Mouse (Mus musculus): ENCODE measurements around the gene Cfap97d1. TPM values are rescaled to one million over a fixed set of nuclear protein-coding genes. Genes with fewer than 3 reads are reported as not detected.

Cfap97d1 gene
- polyA plus RNA-seq, 1 experiment = not detected

- no peaks in the 10 kb centered on the region for H3K79me2 ChIP-seq (ENCODE audit: control insufficient read depth, insufficient read depth)
- no peak overlapping the region for H3ac ChIP-seq (ENCODE audit: control insufficient read depth, insufficient read length)
- H3K4me3 ChIP-seq = no peak overlapping the region
- TF ChIP-seq CEBPB (IDR thresholded peaks at IDR 0.05; ENCODE audit: insufficient read depth, poor library complexity, severe bottlenecking) = no peak
- TF ChIP-seq E2F4 (IDR thresholded peaks at IDR 0.05; ENCODE audit: insufficient read depth) = no peak
- no peak overlapping the region for H3K4me2 ChIP-seq (ENCODE audit: low read depth)
- H3K36me3 ChIP-seq (ENCODE audit: control insufficient read depth, insufficient read depth) = no peaks in the 10 kb centered on the region
- peaks cover 35% of the 10 kb centered on the region for H3K27me3 ChIP-seq (ENCODE audit: control insufficient read depth, insufficient read depth, insufficient read length)
These were observed 45.9 kb downstream of the Cfap97d1 start for GRCm38 (mm10) chr11:102029966-102030365.

DNA sequence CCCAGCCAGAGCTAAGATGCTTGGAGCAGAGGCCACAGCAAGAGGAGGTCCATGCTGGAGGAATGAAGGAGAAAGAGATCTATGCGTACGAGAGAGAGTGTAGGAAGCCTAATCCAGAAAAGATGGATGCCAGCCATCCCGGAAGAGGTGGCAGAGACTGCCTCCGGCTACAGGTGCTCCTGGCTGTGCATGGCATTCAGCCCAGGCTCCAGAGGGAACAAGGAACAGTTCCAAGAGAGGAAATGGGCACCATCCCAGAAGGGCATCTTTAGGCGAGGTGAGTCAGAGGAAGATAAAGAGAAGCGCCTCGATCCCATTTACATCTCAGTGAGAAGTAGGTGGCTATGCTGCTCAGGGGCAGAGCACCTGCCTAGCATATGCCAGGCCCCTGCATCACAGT is 47.1 kb downstream of the Cfap97d1 start:
- TF ChIP-seq MYOG (IDR thresholded peaks at IDR 0.05; ENCODE audit: control insufficient read depth in 1 of 3, insufficient read depth in 1 of 3, insufficient read length in 2 of 3, low read depth in 2 of 3) (no peak), TCF3 (IDR thresholded peaks at IDR 0.05; ENCODE audit: insufficient read length, low read depth) (no peak), CEBPB (IDR thresholded peaks at IDR 0.05; ENCODE audit: insufficient read depth, poor library complexity, severe bottlenecking) (no peak), POLR2AphosphoS2 (IDR thresholded peaks at IDR 0.05; ENCODE audit: insufficient read length, low read depth) (no peak), TCF12 (IDR thresholded peaks at IDR 0.05; ENCODE audit: insufficient read depth, poor library complexity, severe bottlenecking) (no peak), MAX (IDR thresholded peaks at IDR 0.05; ENCODE audit: low read depth) (no peak), USF1 (IDR thresholded peaks at IDR 0.05; ENCODE audit: low read depth) (no peak), REST (IDR thresholded peaks at IDR 0.05; ENCODE audit: insufficient read depth, insufficient read length) (no peak), MYOD1 (IDR thresholded peaks at IDR 0.05; ENCODE audit: control insufficient read depth in 1 of 3, insufficient read length in 2 of 3, low read depth in 2 of 3) (no peak), POLR2A (IDR thresholded peaks at IDR 0.05; ENCODE audit: insufficient read length, low read depth) (no peak), E2F4 (IDR thresholded peaks at IDR 0.05; ENCODE audit: insufficient read depth) (no peak), SRF (IDR thresholded peaks at IDR 0.05; ENCODE audit: control insufficient read depth, insufficient read length, low read depth) (no peak)
- Histone ChIP-seq H3K79me2 (ENCODE audit: control insufficient read depth, insufficient read depth) (no peaks in the 10 kb centered on the region), H3K27me3 (ENCODE audit: control insufficient read depth, insufficient read depth, insufficient read length) (peaks cover 37% of the 10 kb centered on the region), H3ac (ENCODE audit: control insufficient read depth, insufficient read length) (no peak overlapping the region), H3K4me2 (ENCODE audit: low read depth) (no peak overlapping the region), H3K4me3 (no peak overlapping the region), H3K36me3 (ENCODE audit: control insufficient read depth, insufficient read depth) (no peaks in the 10 kb centered on the region)

GRCm38 (mm10) chr11:102033055-102033591 is 49.0 kb downstream of the Cfap97d1 start:
- H3K27me3 ChIP-seq (ENCODE audit: control insufficient read depth, insufficient read depth, insufficient read length) = peaks cover 57% of the 10 kb centered on the region

GRCm38 (mm10) chr11:102034887-102035286 is 50.8 kb downstream of the Cfap97d1 start:
- no peaks in the 10 kb centered on the region for H3K79me2 ChIP-seq (ENCODE audit: control insufficient read depth, insufficient read depth)
- no peak overlapping the region for H3K4me3 ChIP-seq
- no peak overlapping the region for H3ac ChIP-seq (ENCODE audit: control insufficient read depth, insufficient read length)
- no peak for TF ChIP-seq E2F4 (IDR thresholded peaks at IDR 0.05; ENCODE audit: insufficient read depth)
- no peak for TF ChIP-seq MYOD1 (IDR thresholded peaks at IDR 0.05; ENCODE audit: control insufficient read depth in 1 of 3, insufficient read length in 2 of 3, low read depth in 2 of 3)
- TF ChIP-seq USF1 (IDR thresholded peaks at IDR 0.05; ENCODE audit: low read depth) = no peak
- no peak for TF ChIP-seq TCF12 (IDR thresholded peaks at IDR 0.05; ENCODE audit: insufficient read depth, poor library complexity, severe bottlenecking)
- no peak overlapping the region for H3K4me2 ChIP-seq (ENCODE audit: low read depth)
- no peaks in the 10 kb centered on the region for H3K36me3 ChIP-seq (ENCODE audit: control insufficient read depth, insufficient read depth)
- peaks cover 57% of the 10 kb centered on the region for H3K27me3 ChIP-seq (ENCODE audit: control insufficient read depth, insufficient read depth, insufficient read length)

More at GRCm38 (mm10) chr11:102033055-102033591, 49.0 kb downstream of the Cfap97d1 start:
- Histone ChIP-seq H3ac (ENCODE audit: control insufficient read depth, insufficient read length) (no peak overlapping the region), H3K79me2 (ENCODE audit: control insufficient read depth, insufficient read depth) (no peaks in the 10 kb centered on the region), H3K36me3 (ENCODE audit: control insufficient read depth, insufficient read depth) (no peaks in the 10 kb centered on the region), H3K4me3 (no peak overlapping the region), H3K4me2 (ENCODE audit: low read depth) (no peak overlapping the region)
- TF ChIP-seq POLR2AphosphoS2 (IDR thresholded peaks at IDR 0.05; ENCODE audit: insufficient read length, low read depth) (no peak), E2F4 (IDR thresholded peaks at IDR 0.05; ENCODE audit: insufficient read depth) (no peak), TCF12 (IDR thresholded peaks at IDR 0.05; ENCODE audit: insufficient read depth, poor library complexity, severe bottlenecking) (no peak), MYOG (IDR thresholded peaks at IDR 0.05; ENCODE audit: control insufficient read depth in 1 of 3, insufficient read depth in 1 of 3, insufficient read length in 2 of 3, low read depth in 2 of 3) (no peak), MAX (IDR thresholded peaks at IDR 0.05; ENCODE audit: low read depth) (no peak), SRF (IDR thresholded peaks at IDR 0.05; ENCODE audit: control insufficient read depth, insufficient read length, low read depth) (no peak), REST (IDR thresholded peaks at IDR 0.05; ENCODE audit: insufficient read depth, insufficient read length) (no peak), CEBPB (IDR thresholded peaks at IDR 0.05; ENCODE audit: insufficient read depth, poor library complexity, severe bottlenecking) (no peak)

DNA sequence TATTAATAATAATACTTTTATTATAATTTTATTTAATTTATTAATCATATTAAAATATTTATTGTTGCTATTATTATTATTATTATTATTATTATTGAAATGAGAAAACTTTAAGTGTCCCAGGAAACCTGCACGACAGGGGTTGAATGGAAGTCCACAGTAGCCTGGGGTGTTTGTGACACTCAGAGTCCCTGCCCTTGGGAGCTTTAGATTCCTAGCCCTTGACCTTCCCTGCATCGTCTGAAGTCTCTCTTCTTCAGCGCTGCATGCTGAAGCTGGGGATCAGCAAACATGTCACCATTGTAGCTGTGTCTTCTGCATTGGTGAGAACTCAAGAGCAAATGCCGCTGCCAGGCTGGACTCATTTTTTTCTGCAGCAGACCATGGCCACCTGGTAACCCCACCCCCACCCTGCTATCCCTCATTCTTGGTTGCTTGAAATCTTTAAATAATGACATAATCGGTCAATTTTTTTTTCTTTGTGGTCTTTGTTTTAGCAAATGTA is 51.4 kb downstream of the Cfap97d1 start:
- Histone ChIP-seq H3K27me3 (ENCODE audit: control insufficient read depth, insufficient read depth, insufficient read length) (peaks cover 50% of the 10 kb centered on the region), H3K4me2 (ENCODE audit: low read depth) (no peak overlapping the region)
- TF ChIP-seq POLR2AphosphoS2 (IDR thresholded peaks at IDR 0.05; ENCODE audit: insufficient read length, low read depth) (no peak), USF1 (IDR thresholded peaks at IDR 0.05; ENCODE audit: low read depth) (no peak), E2F4 (IDR thresholded peaks at IDR 0.05; ENCODE audit: insufficient read depth) (no peak), TCF3 (IDR thresholded peaks at IDR 0.05; ENCODE audit: insufficient read length, low read depth) (no peak), MAX (IDR thresholded peaks at IDR 0.05; ENCODE audit: low read depth) (no peak), MYOD1 (IDR thresholded peaks at IDR 0.05; ENCODE audit: control insufficient read depth in 1 of 3, insufficient read length in 2 of 3, low read depth in 2 of 3) (no peak), POLR2A (IDR thresholded peaks at IDR 0.05; ENCODE audit: insufficient read length, low read depth) (no peak)

More for the DNA sequence above, 51.4 kb downstream of the Cfap97d1 start:
- Histone ChIP-seq H3K79me2 (ENCODE audit: control insufficient read depth, insufficient read depth) (no peaks in the 10 kb centered on the region), H3K4me3 (no peak overlapping the region), H3ac (ENCODE audit: control insufficient read depth, insufficient read length) (no peak overlapping the region), H3K36me3 (ENCODE audit: control insufficient read depth, insufficient read depth) (no peaks in the 10 kb centered on the region)

Measured in myocyte (in vitro differentiated cells).